Comparison of ENCODE assay signal across 7 mouse cellular contexts in the genomic region with DNA sequence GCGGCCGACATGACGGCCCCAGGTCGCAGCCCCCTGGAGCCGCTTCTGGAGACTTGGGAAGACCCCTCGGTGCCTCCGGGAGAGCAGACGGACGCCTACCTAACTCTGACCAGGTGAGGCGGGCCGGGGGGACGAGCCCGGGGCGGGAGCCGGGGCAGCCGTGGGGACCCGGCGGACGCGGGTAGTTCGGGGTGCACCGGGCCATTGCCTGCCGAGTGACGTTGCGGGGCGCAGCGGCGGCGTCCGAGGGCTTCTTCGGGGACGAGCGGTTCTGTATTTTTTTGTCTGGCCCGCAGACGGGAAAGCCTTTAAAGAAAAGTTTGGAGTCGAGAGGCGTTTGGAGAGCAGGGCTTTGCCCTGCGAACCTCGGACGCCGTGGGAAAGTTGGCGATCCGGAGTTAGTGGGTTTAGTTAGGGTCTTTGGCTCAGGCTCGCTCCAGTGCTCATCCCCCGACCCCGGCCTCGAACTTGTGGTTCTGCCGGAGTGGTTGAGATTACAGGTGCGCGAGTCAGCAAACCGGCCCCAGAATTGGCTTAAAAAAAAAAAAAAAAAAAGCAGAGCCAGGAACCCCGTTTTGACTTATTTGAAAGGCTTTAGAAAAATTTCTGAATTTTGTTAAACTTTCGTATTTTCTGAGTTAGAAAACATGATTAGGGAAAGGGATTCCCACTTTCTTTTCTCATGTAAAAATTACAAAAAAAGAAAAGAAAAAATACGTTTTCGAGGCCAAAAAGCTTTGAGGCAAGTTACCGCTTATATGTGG. TPM values are rescaled to one million over a fixed set of nuclear protein-coding genes. Genes with fewer than 3 reads are reported as not detected.
A peak's percentile ranks its signal among the peaks of the same experiment; 100 is the strongest.
DNase-seq lines count a peak whose midpoint lies in the region; ATAC-seq lines count a peak whose summit lies in the region.

No protein-coding gene starts in this region.

- 1% methylated on average over 55 of the region's 56 CpGs for WGBS in intestine, embryonic 16.5 days
- WGBS in macrophage (ENCODE audit: missing documents) = 3% methylated on average over 55 of the region's 56 CpGs

- no peaks in the 10 kb centered on the region for H3K27me3 ChIP-seq in intestine, embryonic 16.5 days (replicated peaks; ENCODE audit: control insufficient read depth, insufficient read depth, low read length)

- ATAC-seq in intestine, embryonic 16.5 days = peak; percentile 71

- H3K4me1 ChIP-seq in brown adipose tissue, adult 24 weeks (ENCODE audit: control insufficient read depth, insufficient read depth, insufficient read length, low read length) = no peaks in the 10 kb centered on the region; the same call in 1 of the 2 replicates
- H3K4me1 ChIP-seq in intestine, embryonic 16.5 days (ENCODE audit: control insufficient read depth, insufficient read depth, low read length) = peaks cover 3% of the 10 kb centered on the region; the same call in 1 of the 2 replicates

- H3K27ac ChIP-seq in brown adipose tissue, adult 24 weeks (replicated peaks; ENCODE audit: low read depth, low read length) = no peak overlapping the region
- H3K27ac ChIP-seq in intestine, embryonic 16.5 days (ENCODE audit: low read length) = peak overlapping the region; percentile 80
- no peak overlapping the region for H3K27ac ChIP-seq in macrophage

- peaks cover 32% of the 10 kb centered on the region for H3K79me2 ChIP-seq in macrophage (ENCODE audit: inconsistent target)

- H3K9ac ChIP-seq in intestine, embryonic 16.5 days (ENCODE audit: low read depth, low read length) = peak overlapping the region; percentile 96

- H3K4me2 ChIP-seq in intestine, embryonic 16.5 days (ENCODE audit: low read depth, low read length) = peak overlapping the region; percentile 72

- DNase-seq in urinary bladder, postnatal 10 days (ENCODE audit: low spot score) = peak; percentile 11
- DNase-seq in urinary bladder, postnatal 14 days (ENCODE audit: low spot score) = no peak
- DNase-seq in gastrocnemius, postnatal 10 days = peak; percentile 41
- peak; percentile 36 to 81 for DNase-seq in spleen, postnatal 4 days (ENCODE audit: low spot score in 2 of 2)

- peak overlapping the region; percentile 100 for H3K4me3 ChIP-seq in brown adipose tissue, adult 24 weeks (ENCODE audit: insufficient read depth, low read depth, low read length)
- peak overlapping the region; percentile 98 for H3K4me3 ChIP-seq in intestine, embryonic 16.5 days (ENCODE audit: low read length)
- H3K4me3 ChIP-seq in macrophage (ENCODE audit: inconsistent target) = peak overlapping the region; percentile 63

- no peaks in the 10 kb centered on the region; the same call in 1 of the 2 replicates for H3K36me3 ChIP-seq in intestine, embryonic 16.5 days (ENCODE audit: control insufficient read depth, insufficient read depth, low read length)
- no peaks in the 10 kb centered on the region for H3K36me3 ChIP-seq in macrophage (ENCODE audit: inconsistent target)

- no peaks in the 10 kb centered on the region for H3K9me3 ChIP-seq in intestine, embryonic 16.5 days (ENCODE audit: control insufficient read depth, low read length)

RNA-seq across cellular contexts. Expression of a gene that starts 0.7 kb away (rescaled TPM):
- 4.9 and 5.3 TPM in 2 replicates for polyA plus RNA-seq in brown adipose tissue, adult 24 weeks (2012; ENCODE audit: insufficient read depth, insufficient read length, missing spikeins)
- 10 to 100 TPM in 1 of 2 experiments, 1 to 10 TPM in 1; 9.8 to 15.4 TPM for total RNA-seq in gastrocnemius, postnatal 10 days (2021)
- polyA plus RNA-seq in intestine, embryonic 16.5 days (2015; fragmentation: Nextera tagmentation; extraction: Ambion mirVana) = 11.5 and 11.8 TPM in 2 replicates
- 10 to 100 TPM in 25 of 26 experiments, 1 to 10 TPM in 1; 7.8 to 89.8 (median 51.4) TPM for total RNA-seq in macrophage (2018; cell fraction: chromatin; rRNA removed)
- total RNA-seq in macrophage (2018; cell fraction: cytosol; rRNA removed) = 10 to 100 TPM in 15 of 26 experiments, 1 to 10 TPM in 11; 5.4 to 14.4 (median 10.5) TPM
- total RNA-seq in macrophage (2018; cell fraction: nucleus; rRNA removed) = 10 to 100 TPM in 25 of 26 experiments, 1 to 10 TPM in 1; 8.0 to 80.5 (median 29.2) TPM
- polyA plus RNA-seq in macrophage (2018) = 6.4 to 17.4 TPM (median 9.3 TPM) in 3 replicates

RNA-seq across cellular contexts. Expression of a gene that starts 35.5 kb away (rescaled TPM):
- polyA plus RNA-seq in brown adipose tissue, adult 24 weeks (2012; ENCODE audit: insufficient read depth, insufficient read length, missing spikeins) = 2.2 and 2.4 TPM in 2 replicates
- 1 to 10 TPM; 4.5 to 5.2 TPM for total RNA-seq in gastrocnemius, postnatal 10 days (2021)
- 2.1 and 2.3 TPM in 2 replicates for polyA plus RNA-seq in intestine, embryonic 16.5 days (2015; fragmentation: Nextera tagmentation; extraction: Ambion mirVana)
- total RNA-seq in macrophage (2018; cell fraction: chromatin; rRNA removed) = 1 to 10 TPM in 3 of 26 experiments, under 1 TPM in 5, not detected in 18; 0.66 to 2.2 (median 0.71) TPM
- total RNA-seq in macrophage (2018; cell fraction: cytosol; rRNA removed) = 1 to 10 TPM in 3 of 26 experiments, under 1 TPM in 10, not detected in 13; 0.07 to 4.3 (median 0.38) TPM
- 1 to 10 TPM in 6 of 26 experiments, under 1 TPM in 5, not detected in 15; 0.34 to 9.0 (median 1.0) TPM for total RNA-seq in macrophage (2018; cell fraction: nucleus; rRNA removed)
- not detected in 3 replicates for polyA plus RNA-seq in macrophage (2018)
